Mouse (Mus musculus) heart, postnatal 25 days (tissue): ENCODE results near the gene Matk. TPM values are rescaled to one million over a fixed set of nuclear protein-coding genes. Genes with fewer than 3 reads are reported as not detected.
"Not testable (repeated sequence)": the region's sequence is repeated elsewhere in the genome, so short reads cannot be mapped to it uniquely, and the experiment has no call there.

Source experiments
- DNase-seq: peaks from one replicate; pipeline ENCODE4 v3.0.0; 2022; ENCODE audit warnings: low spot score
- intact Hi-C: fragments of 180-260 bp; cut with DNase I; formaldehyde crosslinking; loops from one replicate; pipeline ENCODE4 v1.15.1; 2025
- total RNA-seq, 2 experiments: library from RNA; stranded (reverse); gene quantifications; 2 replicates each; pipeline ENCODE4 v1.2.3; 2021

The Matk gene
- total RNA-seq, result under 1 TPM; 0.42 to 0.61 TPM

DNA sequence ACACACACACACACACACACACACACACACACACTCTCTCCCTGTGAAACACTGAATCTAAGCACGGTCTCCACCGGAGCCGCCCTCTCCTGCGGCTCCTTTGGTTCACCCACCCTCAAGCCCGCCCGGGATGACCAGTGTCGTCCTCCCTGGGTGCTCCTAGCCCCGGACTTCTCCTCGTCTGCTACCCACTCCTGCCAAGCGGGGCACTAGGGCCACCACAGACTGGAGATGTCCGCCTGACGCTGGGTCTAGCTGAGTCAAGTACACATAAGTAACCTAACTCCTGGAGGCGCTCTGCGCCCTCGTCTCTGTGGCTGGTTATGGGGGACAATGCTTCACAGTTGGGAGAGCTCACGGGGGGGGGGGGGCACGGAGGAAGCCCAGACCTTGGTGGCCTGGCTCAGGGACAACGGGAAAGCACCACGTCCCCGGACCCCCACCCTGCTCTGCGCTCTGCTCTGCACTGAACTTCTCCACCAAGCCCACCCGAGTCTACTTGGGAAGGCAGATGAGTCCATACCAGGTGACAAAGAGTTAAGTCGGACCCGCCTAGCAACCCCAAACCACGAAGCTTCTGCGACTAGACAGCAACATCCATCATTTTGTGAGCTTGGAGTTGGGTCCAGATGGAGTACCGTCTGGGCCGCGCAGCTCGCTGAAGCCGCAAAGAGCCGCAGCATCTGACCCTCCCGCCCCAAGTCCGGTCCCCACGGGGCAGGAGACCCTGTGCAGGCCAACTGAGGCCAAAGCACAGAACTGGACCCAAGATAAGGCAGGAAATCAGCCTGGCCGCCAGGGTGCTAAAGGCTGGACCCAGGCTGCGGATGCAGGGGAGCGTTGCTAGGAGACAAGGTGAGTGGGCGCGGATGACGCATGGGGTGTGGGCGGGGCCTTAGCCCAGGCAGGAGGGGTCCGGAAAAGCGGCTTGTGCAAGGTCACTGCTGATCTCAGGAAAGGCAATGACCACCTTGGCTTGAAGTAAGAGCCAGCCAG lies at the start of gene Matk:
TSS of gene Matk (plus strand) at position 512 of the 996 bp plus-strand sequence.
- intact Hi-C loops, result no loop called here
- DNase-seq, result no peak

DNA sequence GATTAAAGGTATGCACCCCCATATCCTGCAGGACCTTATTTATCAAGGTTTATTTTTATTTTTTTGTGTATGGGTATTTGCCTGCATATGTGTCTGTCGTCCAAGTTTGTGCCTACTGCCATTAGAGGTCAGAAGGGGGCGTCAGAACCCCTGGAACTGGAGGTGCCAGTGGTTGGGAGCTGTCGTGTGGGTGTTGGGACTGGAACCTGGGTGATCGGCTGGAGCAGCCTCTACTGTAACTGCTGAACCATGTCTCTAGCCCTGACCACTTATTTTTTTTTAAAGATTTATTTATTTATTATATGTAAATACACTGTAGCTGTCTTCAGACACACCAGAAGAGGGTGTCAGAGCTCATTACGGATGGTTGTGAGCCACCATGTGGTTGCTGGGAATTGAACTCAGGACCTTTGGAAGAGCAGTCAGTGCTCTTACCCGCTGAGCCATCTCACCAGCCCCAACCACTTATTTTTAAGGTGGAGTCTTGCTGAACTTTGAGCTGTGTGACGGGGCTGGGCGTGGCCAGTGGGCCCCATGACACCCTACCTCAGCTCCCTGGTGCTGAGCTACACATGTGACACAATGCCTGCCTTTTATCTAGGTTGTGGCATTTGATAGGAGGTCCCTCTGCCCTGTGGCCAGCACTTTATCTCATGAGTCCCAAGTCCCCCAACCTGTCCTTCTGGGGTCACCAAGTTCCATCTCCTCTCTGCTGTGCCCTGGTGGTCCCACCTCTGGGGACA lies 49.6 kb upstream of the Matk start:
- DNase-seq, result no peak
- intact Hi-C loops, result no loop called here

DNA sequence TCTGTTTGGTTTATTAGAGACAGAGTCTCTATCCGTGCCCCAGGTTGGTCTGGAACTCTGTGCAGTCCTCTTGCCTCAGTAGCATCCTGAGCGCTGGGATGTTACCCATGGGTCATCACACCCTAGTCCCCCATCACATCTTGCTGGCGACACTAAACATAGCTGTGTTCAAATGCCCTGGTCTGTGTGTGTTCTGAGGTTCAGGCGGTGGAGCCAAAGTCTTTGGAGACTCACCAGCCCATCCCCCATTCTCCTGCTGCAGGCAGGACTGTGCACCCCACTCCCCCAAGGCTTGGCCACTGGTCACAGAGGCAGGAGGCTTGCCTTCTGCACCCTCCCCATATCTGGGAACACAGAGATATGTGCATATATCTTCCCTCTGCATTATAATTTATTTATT lies 48.6 kb upstream of the Matk start:
- no peak for DNase-seq
- intact Hi-C loops, result no loop called here

DNA sequence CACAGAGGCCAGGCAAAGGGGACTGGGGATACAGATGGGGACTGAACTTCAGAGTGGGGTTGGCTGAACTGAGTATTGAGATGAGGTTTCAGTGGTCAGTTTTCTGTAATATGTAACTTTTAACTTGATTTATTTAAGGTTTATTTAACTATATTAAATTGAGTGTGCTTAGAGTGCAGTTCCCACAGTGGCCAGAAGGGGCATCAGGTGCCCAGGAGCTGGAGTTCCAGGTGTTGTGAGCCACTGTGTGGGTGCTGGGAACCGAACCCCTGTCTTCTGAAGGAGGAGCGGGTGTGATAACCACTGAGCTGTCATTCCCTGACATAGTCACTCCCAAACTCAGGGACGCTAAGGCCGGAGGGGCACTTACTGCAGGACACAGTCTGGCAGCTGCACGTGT lies 42.6 kb upstream of the Matk start:
- DNase-seq, result no peak
- intact Hi-C loops, result no loop called here

DNA sequence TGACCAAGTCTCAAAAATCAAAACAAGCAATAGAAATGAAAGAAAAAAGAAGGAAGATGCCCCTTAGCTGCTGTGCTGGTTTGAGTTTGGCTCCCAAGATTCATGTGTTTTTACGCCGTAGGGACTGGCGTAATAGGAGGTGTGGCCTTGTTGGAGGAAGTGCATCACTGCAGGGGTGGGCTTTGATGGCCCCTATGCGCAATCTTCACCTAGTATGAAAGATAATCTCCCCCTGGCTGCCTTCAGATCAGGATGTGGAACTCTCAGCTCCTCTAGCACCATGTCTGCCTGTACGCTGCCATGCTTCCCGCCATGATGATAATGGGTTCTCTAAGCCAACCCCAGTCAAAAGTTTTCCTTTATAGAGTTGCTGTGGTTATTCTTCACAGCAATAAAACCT lies 36.5 kb upstream of the Matk start:
- intact Hi-C loops, result no loop called here
- no peak for DNase-seq

DNA sequence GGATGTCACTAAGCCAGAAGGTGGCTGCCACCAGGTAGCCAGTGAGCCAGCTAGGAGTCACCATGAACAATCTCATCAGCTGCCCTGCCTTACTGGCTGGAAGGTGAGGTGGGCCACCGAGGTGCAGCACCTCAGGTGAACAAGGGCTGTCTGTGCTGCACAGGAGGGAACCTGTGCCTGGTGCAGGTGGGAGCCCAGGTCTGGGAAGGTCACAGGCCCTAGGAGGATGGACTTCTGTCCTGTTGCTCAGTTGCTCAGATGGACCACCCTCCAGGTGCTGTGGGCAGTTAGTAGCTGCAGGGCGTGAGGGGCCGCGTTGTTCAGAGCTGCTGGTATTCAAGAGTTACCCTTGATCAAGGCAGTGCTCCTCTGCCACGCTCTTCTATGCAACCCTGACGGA lies 35.9 kb upstream of the Matk start:
- DNase-seq, result no peak
- intact Hi-C loops, result loop anchor here (1.0 kb wide), 1 partner anchor 19 kb away; no protein-coding TSS in a partner anchor

DNA sequence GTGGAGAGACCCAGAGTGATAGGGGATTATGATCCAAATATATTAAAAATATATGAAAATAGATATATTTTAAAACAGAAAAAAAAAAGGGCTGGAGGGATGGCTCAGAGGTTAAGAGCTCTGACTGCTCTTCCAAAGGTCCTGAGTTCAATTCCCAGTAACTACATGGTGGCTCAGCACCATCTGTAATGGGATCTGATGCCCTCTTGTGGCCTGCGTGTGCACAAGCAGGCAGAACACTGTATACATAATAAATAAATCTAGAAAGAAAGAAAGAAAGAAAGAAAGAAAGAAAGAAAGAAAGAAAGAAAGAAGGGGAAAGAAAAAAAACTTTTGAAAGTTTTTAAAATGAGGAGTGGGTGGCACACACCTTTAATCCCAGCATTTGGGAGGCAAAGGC lies 35.5 kb upstream of the Matk start:
- intact Hi-C loops, result loop anchor here (1.0 kb wide), 1 partner anchor 19 kb away; no protein-coding TSS in a partner anchor
- not testable (repeated sequence) for DNase-seq

DNA sequence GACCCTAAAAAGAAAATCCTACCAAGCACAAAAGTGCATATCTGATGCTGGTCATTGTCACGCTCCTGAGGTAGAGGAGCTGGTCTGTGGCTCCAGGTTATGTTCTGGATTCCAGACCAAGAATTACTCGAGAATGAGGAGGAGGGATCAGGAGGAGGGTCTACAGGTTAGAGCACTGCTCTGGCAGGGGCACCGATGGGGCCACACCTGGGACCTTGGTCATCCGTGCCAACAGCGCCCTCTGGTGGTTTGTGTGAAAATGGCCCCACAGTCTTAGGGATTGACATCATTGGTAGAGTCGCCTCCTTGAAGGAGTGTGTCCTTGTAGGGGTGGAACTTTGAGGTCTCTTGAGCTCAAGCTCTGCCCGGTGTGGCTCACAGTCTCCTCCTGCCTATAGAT lies 34.8 kb upstream of the Matk start:
- DNase-seq, result no peak
- intact Hi-C loops, result loop anchor here (1.0 kb wide), 1 partner anchor 20 kb away; no protein-coding TSS in a partner anchor

DNA sequence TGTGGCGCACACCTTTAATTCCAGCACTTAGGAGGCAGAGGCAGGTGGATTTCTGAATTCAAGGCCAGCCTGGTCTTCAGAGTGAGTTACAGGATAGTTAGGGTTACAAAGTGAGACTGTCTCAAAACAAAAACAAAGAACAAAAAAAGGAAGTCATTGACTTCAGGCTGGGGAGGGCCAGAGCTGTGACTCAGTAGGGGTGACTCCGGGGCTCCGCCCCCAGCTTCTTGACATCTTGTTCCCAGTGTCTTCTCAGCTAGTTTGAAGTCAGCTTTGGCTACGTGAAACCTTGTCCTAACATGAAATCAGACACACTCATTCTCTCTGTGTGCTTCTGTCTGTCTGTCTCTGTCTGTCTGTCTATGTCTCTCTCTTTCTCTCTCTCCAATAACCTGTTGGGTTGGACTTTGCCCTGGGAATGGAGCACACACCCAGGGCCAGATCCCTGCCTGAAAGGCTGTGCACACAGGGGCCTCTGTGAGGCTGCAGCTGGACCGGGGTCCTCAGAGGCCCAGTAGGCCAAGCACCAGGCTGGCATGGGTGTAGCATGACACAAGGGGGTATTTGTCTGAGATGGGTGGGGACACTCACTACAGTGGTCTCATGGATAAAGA lies 31.2 kb upstream of the Matk start:
- DNase-seq, result no peak
- intact Hi-C loops, result no loop called here

DNA sequence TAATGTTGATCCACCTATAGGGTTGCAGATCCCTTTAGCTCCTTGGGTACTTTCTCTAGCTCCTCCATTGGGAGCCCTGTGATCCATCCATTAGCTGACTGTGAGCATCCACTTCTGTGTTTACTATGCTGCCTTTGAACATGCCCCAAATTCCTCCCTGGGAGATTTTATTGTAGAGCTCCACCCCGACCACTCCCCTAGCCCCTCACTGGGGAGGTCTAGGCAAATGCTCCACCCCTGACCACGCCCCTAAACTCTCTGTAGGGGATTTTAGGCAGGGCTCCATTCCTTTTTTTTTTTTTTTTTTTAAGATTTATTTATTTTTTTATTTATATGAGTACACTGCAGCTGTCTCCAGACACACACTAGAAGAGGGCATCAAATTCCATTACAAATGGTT lies 29.0 kb upstream of the Matk start:
- DNase-seq, intact Hi-C loops: not testable (repeated sequence)

DNA sequence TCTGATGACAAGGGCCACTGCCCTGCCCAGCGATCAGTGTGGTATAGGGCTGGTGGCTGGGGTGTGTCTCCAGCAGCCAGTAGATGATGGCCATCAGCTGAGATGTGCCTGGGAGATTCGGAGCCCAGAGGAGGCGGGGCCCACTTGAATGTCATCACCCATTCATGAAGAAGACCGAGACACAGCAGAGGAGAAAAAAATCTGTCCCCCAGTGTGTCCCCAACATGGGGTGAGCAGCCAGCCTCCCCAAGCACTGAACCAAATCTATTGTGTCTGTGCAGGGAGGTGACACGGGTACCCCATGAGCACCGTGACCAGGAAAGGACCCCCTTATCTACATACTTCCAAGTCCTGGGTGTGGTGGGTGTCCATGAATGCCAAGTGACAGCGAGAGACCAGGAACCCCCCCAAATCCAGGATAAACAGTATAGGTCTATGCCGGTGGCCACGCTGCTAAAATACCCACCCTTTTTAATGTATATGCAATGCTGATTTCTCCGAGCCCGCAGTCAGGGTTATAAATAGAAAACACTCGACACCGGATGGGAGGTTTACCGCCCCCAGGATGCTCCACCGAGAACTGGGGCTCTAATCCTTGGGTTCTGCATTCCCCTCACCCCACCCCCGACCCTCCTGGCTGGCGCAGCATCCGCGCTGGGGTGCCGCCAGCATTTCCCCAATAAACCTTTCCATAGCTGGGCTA lies 22.8 kb upstream of the Matk start:
- no peak for DNase-seq
- intact Hi-C loops, result no loop called here

DNA sequence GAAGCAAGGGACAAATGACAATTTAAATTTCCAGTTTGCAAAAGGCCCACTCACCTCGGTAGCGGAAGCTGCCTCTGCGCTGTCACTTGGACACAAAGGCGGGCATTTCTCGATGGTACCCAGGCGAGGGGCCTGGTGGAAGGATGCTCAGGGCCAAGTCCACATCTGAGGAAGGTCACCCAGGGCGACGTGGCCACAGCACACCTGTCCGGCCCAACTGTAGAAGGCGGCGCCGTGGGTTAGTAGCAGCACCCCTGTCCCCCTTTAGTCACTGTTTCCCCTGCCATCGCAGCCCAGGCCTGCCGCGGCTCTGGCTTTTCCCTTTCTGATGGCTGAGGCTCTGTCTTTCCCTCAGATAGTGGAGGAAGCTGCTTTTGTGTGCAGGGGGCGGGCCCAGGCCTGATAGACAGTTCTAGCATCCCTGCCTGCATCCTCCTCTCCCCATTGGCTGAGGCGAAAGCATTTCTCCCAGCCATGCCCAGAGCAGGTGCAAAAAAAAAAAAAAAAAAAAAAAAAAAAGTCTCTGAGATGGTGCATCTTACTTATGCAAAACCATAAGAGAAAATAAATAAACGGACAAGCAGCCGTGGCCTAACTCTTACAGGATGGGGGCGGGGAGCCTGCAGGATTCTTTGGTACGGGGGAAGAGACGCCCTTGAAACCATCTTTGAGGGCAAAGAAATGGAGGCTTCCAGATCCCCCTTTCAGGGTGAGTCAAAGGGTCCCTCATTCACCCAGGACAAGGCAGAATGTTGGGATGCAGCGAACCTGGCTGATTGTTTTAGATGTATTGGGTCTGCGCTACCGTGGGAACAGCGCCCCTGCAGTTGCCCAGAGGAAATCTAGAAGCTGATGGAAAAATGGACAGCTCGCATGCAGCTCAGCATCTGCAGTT lies 22.1 kb upstream of the Matk start, which contains the start of gene Atcay:
TSS of gene Atcay (minus strand) at position 396 of the 895 bp plus-strand sequence.
- intact Hi-C loops, result no loop called here
- DNase-seq, result no peak

DNA sequence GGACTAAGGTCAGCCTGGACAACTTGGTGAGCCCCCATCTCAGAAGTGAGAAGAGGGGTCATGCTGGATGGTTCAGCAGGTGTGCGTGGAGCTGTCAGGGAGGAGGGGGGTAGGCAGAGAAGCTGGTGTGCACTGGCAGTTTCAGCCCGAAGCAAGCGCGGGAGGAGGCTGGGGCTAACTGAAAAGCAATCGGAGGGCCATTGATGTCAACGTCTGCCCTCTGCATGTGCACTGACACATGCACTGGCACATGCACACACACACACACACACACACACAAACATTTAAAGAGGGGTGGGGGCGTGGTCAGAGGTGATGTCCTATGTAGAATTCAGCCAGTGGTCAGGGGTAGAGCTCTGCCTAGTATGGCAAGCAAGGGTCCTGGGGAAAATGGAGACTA lies 21.3 kb upstream of the Matk start:
- no peak for DNase-seq
- intact Hi-C loops, result no loop called here

DNA sequence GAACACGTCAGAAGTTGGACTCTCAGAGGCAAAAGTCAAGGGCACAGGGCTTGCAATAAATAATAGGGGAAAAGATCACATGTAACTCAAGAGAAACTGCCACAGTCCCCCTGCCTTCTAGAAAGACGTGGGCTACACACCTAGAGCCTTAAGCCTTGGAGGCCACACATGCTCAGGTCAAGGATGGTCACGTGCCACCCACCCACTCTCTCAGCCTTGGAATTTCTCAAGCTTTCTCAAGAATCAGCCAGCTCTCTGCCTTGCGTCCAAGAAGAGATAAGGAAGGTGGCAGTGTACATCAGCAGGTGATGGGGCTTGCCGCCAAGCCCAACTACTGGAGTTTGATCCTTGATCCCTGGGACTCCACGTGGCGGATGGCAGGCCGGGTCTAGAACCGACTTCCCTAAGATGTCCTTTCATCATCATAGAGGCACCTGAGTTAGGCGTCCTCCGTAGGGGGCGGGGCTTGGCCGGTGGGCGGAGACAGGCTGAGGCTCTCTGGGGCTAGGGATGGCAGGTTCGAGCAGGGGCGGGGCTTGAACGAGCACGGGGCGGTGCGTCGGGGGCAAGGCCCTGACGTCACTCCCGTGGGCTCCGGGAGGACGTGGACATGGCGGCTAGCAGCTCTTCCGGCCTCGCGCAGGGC lies 20.0 kb upstream of the Matk start, which contains the start of gene Zfr2:
TSS of gene Zfr2 (plus strand) at position 576 of the 646 bp plus-strand sequence.
- DNase-seq, result peak; percentile 75
- intact Hi-C loops, result no loop called here

DNA sequence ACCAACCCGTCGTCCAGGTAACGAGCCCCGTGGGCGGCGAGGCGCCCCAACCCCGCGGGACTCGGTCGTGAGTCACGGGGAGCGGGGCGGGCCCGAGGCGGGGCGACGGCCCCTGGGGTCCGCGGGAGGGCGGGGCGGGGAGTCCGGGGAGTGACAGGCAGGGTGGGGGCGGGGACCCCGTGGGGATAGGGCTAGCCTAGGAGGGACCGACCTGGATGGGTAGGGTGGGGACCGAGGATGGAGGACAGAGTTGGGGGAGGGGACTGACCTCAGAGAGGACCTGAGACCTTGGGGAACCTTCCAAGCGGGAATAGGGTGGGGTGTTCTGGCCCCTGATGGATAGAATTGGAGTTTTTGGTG lies 19.5 kb upstream of the Matk start:
- intact Hi-C loops, result no loop called here
- DNase-seq, result no peak

DNA sequence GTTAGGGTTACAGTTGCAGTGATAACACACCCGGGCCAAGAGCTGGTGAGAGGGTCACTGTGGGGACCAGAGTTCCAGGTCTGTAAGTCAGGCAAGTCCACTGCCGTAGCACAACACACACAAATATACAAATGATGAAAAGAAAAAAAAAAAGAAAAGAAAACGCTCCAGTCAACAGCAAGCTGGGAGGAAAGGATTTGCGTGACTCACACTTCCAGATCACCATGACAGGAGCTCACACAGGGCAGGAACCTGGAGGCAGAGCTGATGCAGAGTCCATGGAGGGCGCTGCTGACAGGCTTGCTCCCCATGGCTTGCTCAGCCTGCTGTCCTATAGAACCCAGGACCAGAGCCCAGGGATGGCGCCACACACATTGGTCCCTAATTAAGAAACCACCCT lies 18.5 kb upstream of the Matk start:
- intact Hi-C loops, result no loop called here
- no peak for DNase-seq

DNA sequence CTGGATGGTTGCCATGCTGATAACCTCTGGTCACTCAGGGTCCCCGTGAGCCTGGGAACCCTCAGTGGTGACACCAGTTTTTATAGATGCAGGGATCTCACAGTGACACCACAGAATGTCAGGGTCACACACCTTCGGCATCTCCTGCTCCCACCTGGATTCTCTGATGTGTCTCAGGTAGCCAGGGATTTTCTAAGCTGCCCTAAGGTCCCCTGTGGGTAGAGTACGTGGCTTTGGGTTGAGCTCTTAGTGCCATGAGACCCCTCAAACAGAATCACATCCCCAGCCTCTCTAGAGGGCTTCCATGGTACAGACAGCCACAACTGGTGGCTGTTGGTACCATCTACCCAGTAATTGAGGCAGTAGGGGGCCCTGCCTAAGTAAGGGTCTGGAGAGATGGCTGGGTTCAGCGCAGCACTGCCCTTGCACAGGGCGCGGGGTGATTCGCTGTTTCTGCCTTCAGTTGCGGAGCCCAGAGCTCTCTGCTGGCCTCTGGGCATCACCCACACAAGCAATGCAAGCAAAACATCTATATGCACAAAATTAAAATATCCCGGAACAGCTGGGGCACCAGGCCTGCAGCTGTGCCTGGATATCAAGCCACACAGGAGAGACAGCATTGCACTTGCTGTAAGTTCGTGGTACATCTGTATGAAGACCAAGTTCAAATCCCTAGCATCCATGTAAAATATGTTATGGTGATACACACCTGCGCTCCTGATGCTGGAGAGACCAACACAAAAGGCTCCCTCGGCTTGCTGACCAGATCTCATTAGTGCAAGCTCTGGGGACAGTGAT lies 16.1 kb upstream of the Matk start:
- DNase-seq, result no peak
- intact Hi-C loops, result no loop called here

DNA sequence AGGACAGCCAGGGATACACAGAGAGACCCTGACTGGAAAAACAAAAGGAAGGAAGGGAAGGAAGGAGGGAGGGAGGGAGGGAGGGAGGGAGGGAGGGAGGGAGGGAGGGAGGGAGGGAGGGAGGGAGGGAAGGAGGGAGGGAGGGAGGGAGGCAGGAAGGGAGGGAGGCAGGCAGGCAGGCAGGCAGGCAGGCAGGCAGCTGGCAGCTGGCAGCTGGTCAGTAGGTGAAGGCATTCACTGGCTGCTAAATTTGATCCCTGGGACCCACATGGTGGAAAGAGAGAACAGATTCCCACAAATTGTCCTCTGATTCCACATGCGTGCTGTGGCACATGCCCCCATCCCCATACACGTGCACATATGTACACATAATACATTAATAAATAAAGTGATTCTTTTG lies 14.1 kb upstream of the Matk start:
- DNase-seq, result no peak

More for the DNA sequence above, 14.1 kb upstream of the Matk start:
- intact Hi-C loops, result no loop called here
